Mouse (Mus musculus) olfactory bulb, adult 2 months (tissue): ENCODE results near the gene Rgp1. TPM values are rescaled to one million over a fixed set of nuclear protein-coding genes. Genes with fewer than 3 reads are reported as not detected.

Experiments used
- H3K27ac ChIP-seq: fragments of 200-500 bp; 2 replicates; pipeline ENCODE4 v1.5.1; 2012; ENCODE audit warnings: low read depth, low read length; ENCODE audit not compliant: insufficient read depth
- H3K4me1 ChIP-seq: fragments of 200-500 bp; 2 replicates; pipeline ENCODE4 v1.6.1; 2012; ENCODE audit warnings: low read length; ENCODE audit not compliant: control insufficient read depth, insufficient read depth
- H3K4me3 ChIP-seq: fragments of 200-500 bp; 2 replicates; pipeline ENCODE4 v1.5.1; 2012; ENCODE audit warnings: mild to moderate bottlenecking, low read depth, low read length, moderate library complexity; ENCODE audit not compliant: insufficient read depth
- CTCF ChIP-seq: fragments of 200-500 bp; IDR thresholded peaks from 2 replicates; pipeline ENCODE4 v1.5.1; 2012; ENCODE audit warnings: low read depth, mild to moderate bottlenecking, low read length, moderate library complexity; ENCODE audit not compliant: insufficient read depth
- POLR2A ChIP-seq: fragments of 200-500 bp; IDR thresholded peaks from 2 replicates; pipeline ENCODE4 v1.6.1; 2012; ENCODE audit warnings: mild to moderate bottlenecking, low read depth, low read length, moderate library complexity; ENCODE audit not compliant: insufficient read depth
- WGBS: fragments of 180-500 bp; shearing (Covaris S2); methylation state at CpG from one replicate; pipeline ENCODE4 v1.1.7; 2018; 5-methylcytosine and 5-hydroxymethylcytosine counted together
- polyA plus RNA-seq: library from polyadenylated mRNA; stranded (reverse); fragments of >200 nt; gene quantifications from 2 replicates; pipeline ENCODE4 v1.2.4, GENCODE M21; 2012; ENCODE audit warnings: low replicate concordance; ENCODE audit not compliant: missing spikeins, insufficient read depth, insufficient read length

The Rgp1 gene
- polyA plus RNA-seq, 1 experiment, result not detected

- TF ChIP-seq CTCF (peak; percentile 51), POLR2A (no peak)
- H3K27ac ChIP-seq, result no peak overlapping the region
- no peak overlapping the region for H3K4me3 ChIP-seq
- H3K4me1 ChIP-seq, result peaks cover 22% of the 10 kb centered on the region
- 2% methylated on average over 5 of the region's 5 CpGs for WGBS
These were observed 51.6 kb downstream of the Rgp1 start for GRCm38 (mm10) chr4:43630030-43630581.

- Histone ChIP-seq H3K4me1 (peaks cover 22% of the 10 kb centered on the region), H3K4me3 (peak overlapping the region; percentile 79; the same call in 1 of the 2 replicates), H3K27ac (no peak overlapping the region)
- TF ChIP-seq CTCF (no peak), POLR2A (no peak)
- WGBS, result 29% methylated on average over 5 of the region's 5 CpGs
These were observed 52.1 kb downstream of the Rgp1 start for GRCm38 (mm10) chr4:43630671-43631045.

DNA sequence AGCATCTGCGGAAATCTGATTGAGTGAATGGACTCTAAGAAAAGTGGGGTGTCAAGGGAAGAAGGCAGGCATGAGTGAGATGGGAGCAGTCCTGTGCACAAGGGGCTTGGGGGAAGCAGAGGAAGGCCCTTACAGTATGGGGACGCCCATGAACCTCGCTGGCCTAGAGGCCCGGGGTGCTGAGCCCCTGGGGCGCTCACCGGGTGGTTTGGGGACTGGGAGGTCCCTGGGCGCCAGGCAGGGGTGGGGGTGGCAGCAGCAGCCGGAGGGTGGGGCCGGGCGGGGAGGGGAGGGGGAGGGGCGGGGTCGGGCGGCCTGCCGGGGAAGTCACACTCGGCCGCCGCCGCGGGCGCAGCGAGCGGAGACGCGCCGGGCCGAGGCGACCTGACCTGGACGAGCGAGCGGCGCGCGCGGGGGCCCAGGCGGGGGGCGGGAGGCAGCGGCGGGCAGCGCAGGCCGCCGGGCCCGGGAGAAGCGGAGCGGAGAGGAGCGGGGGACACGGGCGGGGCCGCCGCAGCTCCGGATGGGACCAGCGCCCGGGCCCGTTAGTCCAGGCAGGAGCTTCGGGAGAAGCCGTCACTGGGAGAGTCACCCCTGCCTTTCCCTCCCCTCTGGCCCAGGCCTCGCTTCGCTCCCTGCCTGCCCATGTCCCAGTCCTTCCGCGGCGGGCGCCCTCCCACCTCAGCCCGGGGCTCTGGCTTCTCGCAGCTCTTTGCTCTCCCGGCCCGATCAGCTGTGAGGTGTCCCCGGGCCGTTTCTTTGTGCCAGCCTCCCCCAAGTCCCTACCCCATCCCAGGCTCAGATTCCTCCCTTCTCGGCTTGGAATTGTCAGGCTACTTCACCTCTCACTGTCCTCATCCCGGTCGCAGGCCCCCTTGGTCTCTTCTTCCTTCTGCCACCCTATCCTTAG is 52.8 kb downstream of the Rgp1 start, which contains the start of gene Npr2:
Gene Npr2 (plus strand): TSS at position 890 of the 910 bp plus-strand sequence.
- Histone ChIP-seq H3K4me1 (peaks cover 25% of the 10 kb centered on the region), H3K27ac (peak within 1 kb of the TSS; percentile 65; the same call in 1 of the 2 replicates), H3K4me3 (peak within 1 kb of the TSS; percentile 79)
- WGBS, result 2% methylated on average over 54 of the region's 70 CpGs
- TF ChIP-seq CTCF, result no peak
- TF ChIP-seq POLR2A, result no peak

DNA sequence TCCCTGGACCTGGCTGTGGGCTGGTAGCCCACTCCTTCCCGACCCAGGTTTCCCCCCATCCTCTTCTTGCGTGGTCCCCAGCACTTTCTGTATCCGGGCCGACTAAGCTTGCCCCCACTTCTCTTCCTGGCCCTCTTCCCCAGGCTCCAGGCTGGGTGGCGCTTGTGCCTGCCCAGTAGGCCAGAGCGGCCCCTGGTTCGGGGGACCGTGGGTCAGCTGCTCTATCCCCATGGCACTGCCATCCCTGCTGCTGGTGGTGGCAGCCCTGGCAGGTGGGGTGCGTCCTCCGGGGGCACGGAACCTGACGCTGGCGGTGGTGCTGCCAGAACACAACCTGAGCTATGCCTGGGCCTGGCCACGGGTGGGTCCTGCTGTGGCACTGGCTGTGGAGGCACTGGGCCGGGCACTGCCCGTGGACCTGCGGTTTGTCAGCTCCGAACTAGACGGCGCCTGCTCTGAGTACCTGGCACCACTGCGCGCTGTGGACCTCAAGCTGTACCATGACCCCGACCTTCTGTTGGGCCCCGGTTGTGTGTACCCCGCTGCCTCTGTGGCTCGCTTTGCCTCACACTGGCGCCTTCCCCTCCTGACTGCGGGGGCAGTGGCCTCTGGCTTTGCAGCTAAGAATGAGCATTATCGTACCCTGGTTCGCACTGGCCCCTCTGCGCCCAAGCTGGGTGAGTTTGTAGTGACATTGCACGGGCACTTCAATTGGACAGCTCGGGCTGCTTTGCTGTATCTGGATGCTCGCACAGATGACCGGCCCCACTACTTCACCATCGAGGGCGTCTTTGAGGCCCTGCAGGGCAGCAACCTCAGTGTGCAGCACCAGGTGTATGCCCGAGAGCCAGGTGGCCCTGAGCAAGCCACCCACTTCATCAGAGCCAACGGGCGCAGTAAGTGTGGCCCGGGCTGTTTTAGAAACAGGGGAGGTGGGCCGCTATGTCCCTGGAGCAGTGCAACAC is 53.7 kb downstream of the Rgp1 start:
- Histone ChIP-seq H3K4me1 (peaks cover 25% of the 10 kb centered on the region), H3K27ac (no peak overlapping the region), H3K4me3 (peak overlapping the region; percentile 79)
- WGBS, result 59% methylated on average over 42 of the region's 42 CpGs
- 0 out of 2 replicates have a peak, but pooled peaks have one; percentile 14 for TF ChIP-seq POLR2A
- no peak for TF ChIP-seq CTCF

- Histone ChIP-seq H3K4me3 (no peak overlapping the region), H3K4me1 (peaks cover 25% of the 10 kb centered on the region), H3K27ac (no peak overlapping the region)
- 91% methylated on average over 8 of the region's 8 CpGs for WGBS
- no peak for TF ChIP-seq POLR2A
- no peak for TF ChIP-seq CTCF
These were observed 54.8 kb downstream of the Rgp1 start for GRCm38 (mm10) chr4:43633296-43633695.

DNA sequence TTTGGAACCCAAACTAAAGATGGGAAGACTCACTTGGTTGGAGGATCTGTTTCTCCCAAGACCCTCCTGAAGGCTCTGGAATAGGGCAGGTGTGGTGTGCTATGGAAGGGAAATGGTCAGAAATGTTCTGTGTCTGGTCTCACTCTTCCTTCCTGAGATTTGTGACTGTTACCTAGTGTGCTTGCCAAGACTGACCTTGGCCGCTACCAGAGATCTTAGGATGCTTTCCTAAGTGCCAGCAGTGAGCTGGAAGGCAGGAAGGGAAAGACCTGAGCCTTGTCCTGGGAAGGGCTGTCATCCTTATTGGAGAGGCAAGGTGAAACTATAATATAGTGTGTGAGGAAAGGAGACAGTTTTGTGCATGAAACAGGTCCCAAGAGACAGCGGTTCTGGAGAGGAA is 55.2 kb downstream of the Rgp1 start:
- peaks cover 25% of the 10 kb centered on the region for H3K4me1 ChIP-seq
- TF ChIP-seq POLR2A (no peak), CTCF (no peak)
- H3K4me3 ChIP-seq, result no peak overlapping the region
- WGBS, result 98% methylated on average over 2 of the region's 2 CpGs
- H3K27ac ChIP-seq, result no peak overlapping the region

GRCm38 (mm10) chr4:43634621-43635374 is 56.3 kb downstream of the Rgp1 start:
- no peak overlapping the region for H3K27ac ChIP-seq
- H3K4me3 ChIP-seq, result no peak overlapping the region
- WGBS, result 92% methylated on average over 7 of the region's 7 CpGs
- peaks cover 25% of the 10 kb centered on the region for H3K4me1 ChIP-seq
- TF ChIP-seq POLR2A, result no peak
- TF ChIP-seq CTCF, result no peak

DNA sequence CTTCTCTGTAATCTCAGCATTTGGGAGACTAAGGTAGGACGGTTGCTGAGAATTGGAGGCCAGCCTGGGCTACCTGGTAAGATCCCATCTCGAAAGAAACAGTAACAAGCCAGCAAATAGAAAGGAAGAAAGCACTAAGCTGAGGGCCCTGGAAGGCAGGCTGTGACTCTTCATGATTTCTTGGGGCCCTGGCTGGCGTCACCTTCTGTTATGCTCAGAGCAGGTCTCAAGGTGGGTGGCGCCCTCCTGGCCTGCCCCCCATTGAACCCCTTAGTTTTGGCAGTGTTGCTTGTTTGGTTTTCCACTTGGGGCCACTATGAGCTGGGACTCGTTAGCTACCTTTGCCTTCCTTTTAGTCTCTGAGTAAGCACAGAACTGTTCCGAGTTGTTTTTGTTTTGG is 58.2 kb downstream of the Rgp1 start:
- no peak for TF ChIP-seq CTCF

More for the DNA sequence above, 58.2 kb downstream of the Rgp1 start:
- Histone ChIP-seq H3K27ac (no peak overlapping the region), H3K4me1 (peaks cover 23% of the 10 kb centered on the region), H3K4me3 (no peak overlapping the region)
- 74% methylated on average over 6 of the region's 6 CpGs for WGBS

Other genes starting within 250 kb of the Rgp1 start
- gene Rusc2, start 196.7 kb upstream of the Rgp1 start, polyA plus RNA-seq, result not detected in 2 replicates
- gene Fam166b, start 149.6 kb upstream of the Rgp1 start, polyA plus RNA-seq, result not detected in 2 replicates
- gene Tesk1, start 136.8 kb upstream of the Rgp1 start, polyA plus RNA-seq, result not detected in 2 replicates
- gene Cd72, start 124.1 kb upstream of the Rgp1 start, polyA plus RNA-seq, result not detected in 2 replicates
- not detected in 2 replicates for gene Sit1, start 95.0 kb upstream of the Rgp1 start, polyA plus RNA-seq
- gene Ccdc107, start 85.8 kb upstream of the Rgp1 start, polyA plus RNA-seq, result not detected in 2 replicates
- not detected in 2 replicates for gene Arhgef39, start 79.0 kb upstream of the Rgp1 start, polyA plus RNA-seq
- not detected in 2 replicates for gene Car9, start 71.7 kb upstream of the Rgp1 start, polyA plus RNA-seq
- gene Tpm2, start 55.0 kb upstream of the Rgp1 start, polyA plus RNA-seq, result not detected in 2 replicates
- not detected in 2 replicates for gene Creb3, start 16.4 kb upstream of the Rgp1 start, polyA plus RNA-seq
- 147 TPM in 1 of 2 replicates, not detected in the other for gene Tln1, start 16.0 kb upstream of the Rgp1 start, polyA plus RNA-seq
- gene Gba2, start 158 bp downstream of the Rgp1 start, polyA plus RNA-seq, result not detected in 2 replicates
- not detected in 2 replicates for gene Msmp, start 5.8 kb downstream of the Rgp1 start, polyA plus RNA-seq
- not detected in 2 replicates for gene Npr2, start 53.2 kb downstream of the Rgp1 start, polyA plus RNA-seq
- gene Spag8, start 74.9 kb downstream of the Rgp1 start, polyA plus RNA-seq, result not detected in 2 replicates
- not detected in 2 replicates for gene Hint2, start 77.8 kb downstream of the Rgp1 start, polyA plus RNA-seq
- not detected in 2 replicates for gene Tmem8b, start 90.3 kb downstream of the Rgp1 start, polyA plus RNA-seq
- not detected in 2 replicates for gene Fam221b, start 90.4 kb downstream of the Rgp1 start, polyA plus RNA-seq
- not detected in 2 replicates for gene Olfr70, start 122.1 kb downstream of the Rgp1 start, polyA plus RNA-seq
- gene Olfr71, start 131.5 kb downstream of the Rgp1 start, polyA plus RNA-seq, result not detected in 2 replicates
- gene Hrct1, start 148.5 kb downstream of the Rgp1 start, polyA plus RNA-seq, result not detected in 2 replicates
- gene Spaar, start 151.3 kb downstream of the Rgp1 start, polyA plus RNA-seq, result not detected in 2 replicates
- gene Olfr159, start 192.3 kb downstream of the Rgp1 start, polyA plus RNA-seq, result not detected in 2 replicates
- gene Olfr156, start 245.2 kb downstream of the Rgp1 start, polyA plus RNA-seq, result not detected in 2 replicates